Mouse (Mus musculus) testis, postnatal 10 days (tissue): ENCODE data around the gene Tnfrsf13c.

Experiments used
- DNase-seq: peaks from one replicate; pipeline ENCODE4 v3.0.0; 2021; ENCODE audit warnings: low spot score

Gene Tnfrsf13c

DNA sequence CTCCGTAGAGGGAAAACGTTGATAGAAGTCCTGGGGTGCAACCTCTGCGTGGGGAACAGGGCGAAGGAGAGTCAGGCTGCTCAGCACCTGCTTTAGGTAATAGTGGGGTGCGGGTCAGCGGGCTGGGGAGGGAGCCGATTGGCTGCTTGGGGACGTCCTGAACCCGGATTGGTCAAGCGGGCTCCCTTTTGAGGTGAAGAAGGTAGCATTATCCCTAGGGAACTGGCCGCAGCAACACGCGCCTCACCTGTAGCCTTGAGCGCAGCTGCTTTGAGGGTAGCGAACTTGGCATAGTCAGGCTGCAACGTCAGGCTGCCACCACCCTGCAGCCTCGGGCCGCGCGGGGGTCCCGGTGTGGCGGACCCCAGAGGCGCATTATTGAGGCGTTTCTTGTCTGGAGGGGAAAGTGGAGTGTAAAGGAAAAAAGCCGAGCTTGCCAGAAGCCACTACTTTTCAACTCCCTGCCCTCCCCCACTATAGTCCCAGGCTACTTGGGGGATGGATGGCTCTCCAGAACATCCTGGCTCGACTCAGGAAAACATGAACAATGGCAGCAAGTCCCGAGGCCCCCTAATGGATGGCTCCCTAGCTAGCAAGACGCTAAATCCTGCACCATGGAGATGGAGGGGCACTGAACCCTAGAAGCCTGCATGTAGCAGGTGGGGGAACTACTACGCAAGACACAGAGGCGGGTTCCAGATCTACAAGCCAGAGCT, 16.5 kb downstream of the Tnfrsf13c start:
- no peak for DNase-seq

DNA sequence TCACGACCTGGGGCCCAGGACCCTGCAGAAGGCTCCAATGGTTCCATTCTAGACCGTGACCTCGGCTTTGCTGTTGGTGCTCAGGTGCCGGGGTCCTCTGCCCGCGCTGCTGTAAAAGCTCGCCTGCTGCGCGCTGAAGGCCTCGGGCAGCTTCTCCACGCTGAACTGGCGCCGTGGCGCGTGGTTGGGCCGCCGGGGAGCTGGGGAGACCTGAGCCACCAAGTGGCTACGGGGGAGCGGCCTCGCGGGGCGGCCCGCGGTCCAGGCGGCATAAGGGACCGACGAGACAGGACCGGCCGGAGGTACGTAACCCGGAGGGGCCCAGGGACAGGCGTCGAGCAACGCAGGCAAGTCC, 17.1 kb downstream of the Tnfrsf13c start:
- DNase-seq, result no peak

DNA sequence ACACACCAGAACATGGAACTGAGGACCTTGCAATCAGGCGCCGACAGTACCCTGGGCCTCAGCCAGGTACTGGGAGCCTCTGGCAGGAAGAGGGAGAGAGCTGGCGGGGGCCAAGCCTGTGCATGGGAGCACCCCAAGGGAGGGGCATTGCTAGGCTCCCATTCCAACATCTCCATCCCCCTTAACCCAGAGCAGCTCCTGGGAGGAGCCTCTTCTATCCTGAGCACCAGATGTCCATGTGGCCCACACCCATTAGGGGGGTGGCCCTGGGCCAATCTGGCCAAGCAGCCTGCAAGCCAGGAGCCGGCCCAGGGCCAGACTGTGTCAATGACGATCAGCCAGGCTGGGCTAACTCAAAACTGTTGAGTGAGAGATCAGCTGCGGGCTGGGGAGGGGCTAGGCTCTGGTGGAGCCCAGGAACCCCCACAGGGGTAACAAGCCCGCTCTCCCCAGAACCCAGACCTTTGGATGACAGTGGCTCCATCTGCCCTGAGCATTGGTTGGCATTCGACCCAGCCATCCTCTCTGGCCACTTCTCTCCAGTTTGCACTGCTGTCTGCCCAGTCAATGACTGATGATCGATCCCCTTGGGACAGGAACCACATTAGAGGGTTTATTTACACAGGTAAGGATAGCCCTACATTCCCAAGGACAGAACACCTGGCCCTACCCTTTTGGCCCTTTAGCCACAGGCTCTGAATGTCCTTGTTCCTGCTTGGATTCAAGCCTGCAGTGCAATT, 17.6 kb downstream of the Tnfrsf13c start:
- peak; percentile 87 for DNase-seq

DNA sequence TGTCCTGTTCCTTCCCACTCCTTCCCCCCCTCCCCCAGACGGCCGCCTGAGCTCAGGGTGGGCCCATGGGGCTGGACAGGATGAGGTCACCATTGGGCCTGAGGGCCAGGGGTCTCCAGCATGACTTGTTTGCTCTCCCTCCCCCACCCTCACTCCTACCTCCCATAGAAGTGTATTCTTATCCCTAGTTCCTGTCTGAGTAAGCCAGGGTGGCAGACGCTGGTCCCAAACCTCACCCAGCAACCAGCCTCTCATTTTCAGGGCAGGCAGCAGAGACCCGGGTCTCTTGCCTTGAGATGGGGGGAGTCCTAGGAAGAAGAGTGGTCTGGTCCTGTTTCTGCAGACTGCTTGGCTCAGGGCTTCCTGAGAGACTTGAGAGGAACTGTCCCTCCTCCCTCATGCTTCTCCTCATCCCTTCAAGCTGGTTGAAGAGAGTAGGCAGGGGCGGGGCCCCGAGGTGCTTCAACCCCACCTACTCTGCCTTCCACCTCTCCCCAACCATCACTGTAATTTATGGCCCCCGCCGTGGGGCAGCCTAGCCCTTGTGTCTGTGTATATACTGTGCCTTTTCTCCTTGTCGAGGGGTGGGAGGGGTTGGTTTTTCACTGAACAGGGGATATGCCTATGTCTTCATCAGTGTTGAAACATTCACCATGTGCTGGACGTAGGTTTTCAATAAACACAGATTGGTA, 19.3 kb downstream of the Tnfrsf13c start:
- DNase-seq, result no peak

DNA sequence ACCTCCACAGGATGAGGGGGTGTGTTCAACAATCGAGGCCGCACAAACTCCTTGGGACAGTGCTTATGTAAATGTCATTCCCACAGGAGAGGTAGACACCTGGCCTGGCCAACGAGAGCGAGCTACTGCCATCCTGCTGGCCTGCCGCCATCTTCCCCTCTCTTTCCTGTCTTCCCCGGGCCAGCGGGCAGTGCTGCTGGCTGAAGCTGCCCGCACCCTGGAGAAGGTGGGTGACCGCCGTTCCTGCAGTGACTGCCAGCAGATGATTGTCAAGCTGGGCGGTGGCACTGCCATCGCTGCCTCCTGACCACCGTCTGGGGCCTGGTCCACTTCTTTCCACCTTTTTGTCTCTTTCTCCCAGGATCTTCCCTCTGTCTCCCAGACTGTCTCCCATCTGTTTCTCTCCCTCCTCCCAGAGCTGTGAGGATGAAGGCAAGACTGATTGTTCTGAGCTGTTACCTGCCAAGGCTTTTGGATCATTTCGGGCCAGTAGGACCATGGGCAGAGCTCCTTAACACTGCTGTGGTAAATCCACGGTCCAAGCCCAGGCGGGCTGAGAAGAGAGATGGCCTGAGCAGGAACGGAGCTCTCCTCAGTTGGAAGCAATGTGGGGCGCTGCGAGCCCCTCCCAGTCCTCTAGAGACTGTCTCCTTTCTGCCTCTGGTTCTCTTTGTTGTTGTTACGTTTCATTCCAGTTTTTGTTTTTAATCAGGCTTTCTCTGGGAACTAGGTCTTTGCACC, 20.4 kb downstream of the Tnfrsf13c start:
- DNase-seq, result peak; percentile 69

DNA sequence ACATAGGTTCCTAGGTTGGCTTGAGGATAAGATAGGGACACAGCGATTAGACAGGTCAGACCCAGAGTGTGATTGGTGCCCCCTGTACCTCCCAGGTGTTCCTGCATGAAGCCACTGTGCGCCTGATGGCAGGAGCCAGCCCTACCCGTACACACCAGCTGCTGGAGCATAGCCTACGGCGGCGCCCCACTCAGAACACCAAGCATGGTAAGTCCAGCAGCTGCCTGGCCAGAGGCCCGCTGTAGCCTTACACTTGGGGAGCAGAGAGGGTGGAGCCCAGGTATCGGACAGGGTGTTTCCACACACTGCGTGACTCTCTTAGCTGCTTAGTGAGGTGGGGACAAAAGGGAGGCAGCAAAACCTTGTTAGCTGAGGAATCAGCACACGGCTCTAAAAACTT, 21.1 kb downstream of the Tnfrsf13c start:
- DNase-seq, result no peak

DNA sequence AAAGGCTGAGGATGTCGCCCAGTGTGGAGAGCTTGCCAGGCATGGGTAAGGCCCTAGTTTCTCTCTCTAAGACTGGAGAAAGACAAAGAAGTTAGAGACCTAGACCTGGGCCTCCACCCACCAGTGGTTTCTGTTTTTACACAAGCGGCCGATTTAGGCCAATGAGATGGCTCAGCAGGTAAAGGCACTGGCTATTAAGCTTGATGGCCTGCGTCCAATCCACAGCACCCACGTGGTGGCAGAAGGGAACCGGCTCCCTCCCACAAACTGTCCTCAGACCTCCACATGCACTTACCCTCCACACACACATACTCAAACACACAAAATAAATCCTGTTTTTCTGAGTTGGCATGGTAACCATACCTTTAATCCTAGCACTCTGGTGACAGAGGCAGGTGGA, 22.1 kb downstream of the Tnfrsf13c start:
- DNase-seq, result no peak

DNA sequence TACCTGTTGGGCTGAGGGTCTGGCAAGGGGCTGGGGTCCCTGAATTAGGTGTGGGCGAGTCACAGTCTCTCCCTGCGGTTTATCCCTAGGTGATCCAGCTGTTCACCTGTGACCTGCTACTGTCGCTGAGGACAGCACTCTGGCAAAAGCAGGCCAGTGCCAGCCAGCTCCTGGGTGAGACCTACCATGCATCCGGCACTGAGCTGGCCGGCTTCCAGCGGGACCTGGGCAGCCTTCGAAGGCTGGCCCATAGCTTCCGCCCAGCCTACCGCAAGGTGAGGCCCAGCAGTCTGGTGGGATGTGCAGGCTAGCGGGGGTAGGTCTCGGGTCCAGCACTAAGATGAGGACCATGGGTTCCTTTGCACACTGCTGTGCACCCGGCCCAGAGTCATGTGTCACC, 24.6 kb downstream of the Tnfrsf13c start:
- DNase-seq, result no peak

DNA sequence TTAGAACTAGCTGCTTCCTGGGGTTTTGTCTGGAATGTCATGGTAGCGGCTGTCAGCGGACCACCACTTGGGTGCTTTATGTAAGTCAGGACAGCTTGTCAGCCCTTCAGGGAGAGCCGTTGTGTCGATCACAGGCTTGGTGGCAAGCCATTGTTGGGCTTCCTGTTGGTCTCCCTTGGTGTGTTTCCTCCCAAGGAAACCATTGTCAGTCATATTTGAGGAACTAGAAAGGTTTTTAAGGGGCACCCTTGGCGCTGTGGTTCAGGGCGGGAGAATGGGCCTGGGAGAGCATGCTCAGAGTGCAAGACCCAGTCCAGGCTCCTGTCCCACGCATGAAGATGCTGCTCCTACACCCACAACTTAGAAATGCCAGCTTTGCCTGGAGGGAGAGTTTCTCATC, 25.8 kb downstream of the Tnfrsf13c start:
- DNase-seq, result no peak

DNA sequence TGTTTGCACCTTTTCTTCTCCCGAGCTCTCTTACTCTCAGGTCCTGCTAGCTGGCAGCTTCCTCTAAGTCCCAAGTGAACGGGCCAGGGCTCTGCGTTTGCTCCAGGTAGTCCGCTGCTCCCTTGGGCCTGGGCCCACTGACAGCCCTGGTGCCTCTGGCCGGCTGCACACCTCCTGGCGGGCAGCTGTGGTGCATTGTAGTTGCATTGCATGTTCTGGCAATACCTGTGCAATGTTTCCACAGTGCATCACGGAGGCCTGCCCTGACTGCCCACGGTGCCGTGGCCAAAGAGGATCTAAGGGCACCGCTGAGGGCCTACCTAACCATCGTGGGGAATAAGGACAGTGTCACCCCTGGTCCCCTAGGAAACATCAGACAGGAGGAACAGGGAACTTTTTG, 26.2 kb downstream of the Tnfrsf13c start:
- DNase-seq, result no peak

DNA sequence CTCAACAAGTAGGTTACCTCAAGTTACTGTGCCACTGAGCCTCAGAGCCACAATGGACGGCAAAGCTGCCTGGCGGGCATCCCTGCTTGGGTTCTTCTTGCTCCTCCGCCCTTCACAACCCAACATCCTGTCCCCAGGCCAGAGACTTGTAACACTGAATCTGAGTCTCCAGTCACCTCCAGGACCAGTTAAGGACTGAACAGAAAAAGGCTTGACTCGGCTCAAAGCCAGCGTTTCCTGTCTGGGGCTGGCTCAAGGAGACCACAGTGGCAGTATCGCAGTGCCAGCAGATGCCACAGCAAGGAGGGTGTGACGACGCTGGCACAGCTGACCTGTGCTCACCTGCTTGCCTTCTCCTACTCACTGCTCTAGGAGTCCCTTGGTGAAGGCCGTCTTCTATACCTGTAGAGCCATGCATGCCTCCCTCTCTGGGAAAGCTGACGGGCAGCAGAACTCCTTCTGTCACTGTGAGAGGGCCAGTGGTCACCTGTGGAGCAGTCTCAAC, 26.9 kb downstream of the Tnfrsf13c start:
- no peak for DNase-seq

DNA sequence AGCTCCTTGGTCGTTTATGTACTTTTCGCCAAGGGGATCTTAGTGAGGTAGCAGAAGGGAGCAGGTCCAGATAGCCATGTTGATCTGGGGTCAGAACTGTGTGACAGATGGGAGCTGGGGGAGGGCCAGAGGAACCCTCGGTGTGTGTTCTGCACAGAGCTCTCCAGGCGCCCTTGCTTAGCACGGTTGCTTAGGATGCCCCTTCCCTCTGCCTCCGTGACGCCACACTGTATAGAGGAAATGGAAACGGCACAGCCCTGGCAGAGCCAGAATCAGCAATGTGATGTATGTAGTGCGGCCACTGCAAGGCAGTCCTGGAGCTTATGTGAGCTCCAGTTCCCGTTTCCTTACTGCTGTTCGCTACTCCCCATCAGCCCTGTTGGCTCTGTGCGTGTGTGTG, 27.9 kb downstream of the Tnfrsf13c start:
- no peak for DNase-seq

DNA sequence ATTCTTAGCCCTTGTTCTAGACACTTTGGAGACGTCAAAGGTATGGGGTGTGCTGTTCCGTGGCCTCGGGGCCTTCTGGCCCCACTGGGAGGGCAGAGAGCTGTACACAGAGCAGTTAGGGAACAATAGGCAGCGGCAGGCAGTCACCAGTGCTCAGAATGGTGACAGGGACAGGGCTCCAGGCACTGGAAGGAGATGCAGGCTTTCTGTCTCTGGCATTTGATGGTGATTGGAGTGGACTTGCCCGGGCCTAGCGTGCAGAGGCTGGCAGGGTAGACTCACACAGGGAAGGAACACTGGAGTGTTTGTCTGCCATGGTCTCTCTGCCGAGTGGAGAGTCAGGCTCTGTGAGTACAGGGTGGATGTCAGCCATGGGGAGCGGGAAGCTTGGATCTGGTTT, 31.6 kb downstream of the Tnfrsf13c start:
- DNase-seq, result no peak

DNA sequence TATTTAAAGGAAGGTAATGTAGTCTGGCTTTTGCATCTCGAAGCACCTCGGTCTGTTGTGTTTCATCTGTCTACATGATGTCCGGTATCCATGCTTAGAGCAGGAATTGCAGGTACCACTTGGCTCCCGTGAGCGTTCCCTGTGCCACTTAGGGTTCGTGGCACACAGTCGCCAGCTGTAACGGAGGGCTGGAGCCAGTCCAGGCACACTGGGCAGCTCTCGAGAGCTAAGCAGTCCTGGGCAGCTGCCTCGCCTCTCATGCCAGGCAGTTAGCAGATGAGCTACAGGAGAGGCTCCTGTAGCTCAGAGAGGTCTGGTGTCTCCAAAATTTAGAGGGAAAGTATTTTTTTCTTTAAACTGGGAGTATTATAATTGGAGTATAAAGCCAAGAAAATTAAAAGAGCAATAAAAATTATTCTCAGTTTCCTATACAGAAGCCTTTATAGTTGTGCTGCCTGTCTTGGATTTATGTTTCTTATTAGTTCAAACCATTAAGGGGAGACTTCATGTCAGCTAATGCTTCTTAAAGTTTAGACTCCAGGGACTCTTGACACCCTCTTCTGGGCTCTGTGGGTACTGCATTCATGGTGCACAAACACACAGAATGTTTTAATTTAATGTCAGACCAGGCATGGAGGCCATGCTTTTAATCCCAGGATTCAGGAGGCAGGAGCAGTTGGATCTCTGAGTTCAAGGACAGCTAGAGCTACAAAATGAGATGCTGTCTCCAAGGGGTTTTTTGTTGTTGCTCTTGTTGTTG, 35.5 kb downstream of the Tnfrsf13c start:
- DNase-seq, result peak; percentile 73

DNA sequence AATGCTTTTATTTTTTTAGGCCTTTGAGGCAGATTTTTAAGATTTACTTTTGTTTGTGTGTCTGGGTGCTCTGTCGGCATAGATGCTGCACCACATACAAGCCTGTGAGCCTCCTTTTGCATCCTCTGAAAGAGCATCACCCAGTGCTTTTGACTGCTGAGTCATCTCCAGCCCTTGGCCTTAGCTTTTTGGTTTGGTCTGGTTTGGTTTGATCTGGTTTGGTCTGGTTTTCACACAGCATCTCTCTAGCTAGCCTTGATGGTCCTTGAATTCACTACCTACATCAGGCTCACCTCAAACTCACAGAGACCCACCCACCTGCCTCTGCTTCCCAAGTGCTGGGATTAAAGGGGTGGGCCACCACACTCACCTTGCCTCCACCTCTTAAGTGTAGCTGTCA, 36.2 kb downstream of the Tnfrsf13c start:
- no peak for DNase-seq

DNA sequence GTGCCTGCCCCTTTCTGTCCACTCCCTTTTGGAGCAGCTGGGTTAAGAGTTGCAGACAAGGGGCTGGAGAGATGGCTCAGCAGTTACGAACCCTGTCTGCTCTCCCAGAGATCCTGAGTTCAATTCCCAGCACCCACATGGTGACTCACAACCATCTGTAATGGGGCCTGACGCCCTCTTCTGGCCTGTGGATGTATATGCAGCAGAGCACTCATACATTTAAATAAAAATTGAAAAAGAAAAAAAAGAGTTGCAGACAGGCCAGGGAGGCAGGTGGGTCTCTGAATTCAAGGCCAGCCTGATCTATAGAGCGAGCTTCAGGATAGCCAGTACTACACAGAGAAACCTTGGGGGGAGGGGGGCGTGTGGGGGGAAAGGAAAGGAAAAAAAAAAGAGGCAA, 36.8 kb downstream of the Tnfrsf13c start:
- no peak for DNase-seq

DNA sequence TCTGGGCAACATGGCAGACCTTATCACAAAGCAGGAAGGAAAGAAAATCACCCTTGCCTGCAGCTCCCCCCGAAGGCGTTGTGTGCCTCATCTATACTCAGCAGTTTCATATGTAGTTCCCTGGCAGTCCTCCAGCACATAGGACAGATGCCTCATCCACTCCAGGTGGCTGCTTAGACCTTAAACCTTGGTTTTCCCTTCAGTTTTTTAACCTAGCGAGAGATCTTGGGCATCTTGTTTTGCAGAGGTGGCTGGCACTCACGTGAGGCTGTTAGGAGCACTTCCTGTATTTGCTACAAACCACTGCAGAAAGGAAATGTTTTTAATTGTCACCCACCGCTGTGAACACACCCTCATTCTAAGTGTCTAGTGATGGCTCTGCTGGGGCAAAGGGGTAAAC, 37.2 kb downstream of the Tnfrsf13c start:
- DNase-seq, result no peak

DNA sequence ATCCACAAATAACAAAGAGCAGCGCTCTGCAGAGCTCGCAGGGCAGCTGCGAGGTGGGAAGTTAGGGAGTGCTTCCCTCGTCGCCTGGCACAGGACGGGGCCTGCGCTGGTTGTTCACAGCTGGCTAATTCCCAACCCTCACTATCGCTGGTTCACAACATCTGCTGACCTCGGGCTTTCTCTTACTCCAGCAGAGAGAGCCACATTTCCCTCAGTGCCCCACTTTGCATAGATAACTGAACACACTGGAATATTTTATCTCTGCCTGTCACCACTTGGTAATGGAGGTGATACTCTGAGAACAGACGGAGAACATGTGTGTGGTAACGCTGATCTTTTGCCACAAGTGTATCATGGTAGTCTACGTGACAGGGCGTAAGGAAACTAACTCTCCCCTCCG, 38.0 kb downstream of the Tnfrsf13c start:
- no peak for DNase-seq

DNA sequence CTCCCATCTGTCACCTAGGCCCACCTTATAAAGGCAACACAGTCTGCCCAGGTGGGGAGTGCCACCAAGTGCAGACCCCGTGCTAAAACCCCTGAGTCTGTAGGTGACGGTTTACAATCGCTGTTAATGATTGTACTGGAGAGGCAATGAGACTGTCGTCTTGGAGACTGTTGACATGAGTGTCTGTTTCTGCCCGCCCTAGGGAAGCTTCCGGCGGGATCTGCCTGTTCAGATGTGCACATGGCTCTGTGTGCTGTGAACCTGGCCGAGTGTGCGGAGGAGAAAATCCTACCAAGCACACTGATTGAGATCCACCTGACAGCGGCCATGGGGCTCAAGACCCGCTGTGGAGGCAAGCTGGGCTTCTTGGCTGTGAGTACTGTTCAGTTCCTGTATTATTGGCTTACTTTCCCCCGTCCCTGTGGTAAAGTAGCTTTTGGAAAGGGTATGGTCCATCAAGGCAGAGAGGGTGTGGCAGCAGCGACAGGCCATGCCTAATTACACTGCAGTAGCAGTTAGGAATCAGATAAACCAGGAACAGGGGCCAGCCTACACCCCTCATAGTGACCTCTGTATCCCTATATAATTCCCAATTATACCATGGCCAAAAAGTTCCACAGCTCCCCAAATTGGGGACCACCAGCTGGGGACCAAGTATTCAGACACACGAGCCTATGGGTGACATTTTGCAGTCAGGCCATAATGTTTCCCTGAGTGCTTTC, 38.9 kb downstream of the Tnfrsf13c start:
- no peak for DNase-seq

DNA sequence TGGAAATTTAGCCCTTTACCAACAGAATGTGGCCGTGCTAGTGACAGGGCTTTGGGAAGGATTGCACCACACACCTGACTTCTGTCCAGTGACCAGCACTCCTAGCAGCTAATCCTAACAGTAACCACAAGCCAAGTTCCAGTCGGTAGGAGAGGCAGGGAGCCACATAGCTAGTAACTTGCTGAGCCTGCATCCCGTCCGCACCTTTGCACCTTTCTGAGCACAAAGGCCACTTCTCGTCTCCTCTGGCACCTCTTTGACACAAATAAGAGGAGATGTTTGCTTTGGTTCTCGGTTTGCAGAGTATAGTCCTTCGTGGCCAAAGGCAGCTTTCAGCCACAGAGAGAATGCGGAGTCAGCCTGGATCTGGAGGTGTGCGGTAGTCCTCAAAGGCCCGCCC, 39.5 kb downstream of the Tnfrsf13c start:
- DNase-seq, result no peak

DNA sequence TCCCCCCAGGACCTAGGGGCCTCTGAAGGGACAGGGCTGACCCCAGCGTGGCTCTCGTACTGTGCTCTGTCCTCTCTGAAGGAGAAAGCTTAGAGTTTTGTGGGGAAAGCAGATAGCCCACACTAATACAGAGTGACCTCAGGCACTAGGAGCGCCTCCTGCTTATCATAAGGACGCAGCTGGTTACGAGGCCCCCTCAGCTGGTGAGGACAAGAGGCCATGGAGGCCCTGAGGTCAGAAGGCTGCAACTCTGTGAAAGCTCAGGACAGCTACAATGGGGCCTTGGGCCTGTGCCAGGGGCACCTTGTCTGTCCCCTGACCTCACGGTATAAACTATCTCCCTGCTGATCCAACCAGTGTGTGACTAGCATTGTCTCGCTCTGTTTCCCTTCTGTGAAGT, 40.0 kb downstream of the Tnfrsf13c start:
- no peak for DNase-seq
